Mouse (Mus musculus): Measurements from ENCODE around the gene Gm12117.

Gene Gm12117

DNA sequence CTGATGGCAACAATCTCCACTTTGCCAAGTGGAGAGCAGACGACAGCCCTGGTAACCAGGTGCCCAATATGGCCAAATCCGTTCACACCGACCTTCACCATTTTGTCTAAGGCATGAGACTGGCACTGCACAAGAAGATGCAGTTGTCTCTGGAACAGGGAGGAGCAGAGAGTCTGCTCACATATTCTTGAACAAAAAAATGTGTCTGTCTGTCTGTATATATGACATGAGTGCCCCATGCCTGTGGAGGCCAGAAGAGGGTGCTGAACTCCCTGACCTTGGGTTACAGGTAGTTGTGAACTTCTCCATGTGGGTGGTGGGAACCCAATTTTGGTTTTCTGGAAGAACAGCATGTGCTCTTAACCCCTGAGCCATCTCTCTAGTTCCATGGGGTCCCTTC lies at the start of gene Gm12117:
Gm12117 (minus strand) TSS at position 101 of the 400 bp plus-strand sequence.
- no peak for DNase-seq (ENCODE audit: low read depth, low spot score)

DNA sequence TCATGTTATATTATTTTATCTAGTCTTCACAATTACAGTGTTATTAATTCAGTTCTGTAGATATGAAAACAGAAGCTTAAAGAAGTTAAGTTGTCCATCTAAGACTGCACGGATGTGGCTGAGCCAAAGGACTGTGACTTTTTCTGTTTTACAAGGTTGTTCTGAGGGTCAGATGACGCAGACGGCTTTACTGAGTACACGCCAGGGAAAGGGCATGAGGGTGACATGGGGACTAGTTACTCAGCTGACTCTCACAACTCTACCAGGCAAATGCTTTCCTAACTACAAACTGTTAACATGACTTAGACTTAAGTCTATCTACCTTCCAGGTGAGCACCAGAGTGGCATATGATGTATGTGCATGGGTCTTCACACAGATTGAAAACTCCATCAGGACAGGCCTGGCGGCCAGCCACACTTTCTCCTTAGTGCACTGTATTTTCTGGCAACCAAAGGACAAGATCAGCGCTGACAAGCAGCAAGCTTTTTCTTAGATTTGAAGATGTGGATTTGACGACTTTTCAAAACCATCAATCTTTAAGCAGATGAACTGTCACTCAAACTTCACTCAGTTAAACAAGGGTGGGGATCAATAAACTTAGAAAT lies 42.6 kb upstream of the Gm12117 start:
- no peak for DNase-seq (ENCODE audit: low read depth, low spot score)

DNA sequence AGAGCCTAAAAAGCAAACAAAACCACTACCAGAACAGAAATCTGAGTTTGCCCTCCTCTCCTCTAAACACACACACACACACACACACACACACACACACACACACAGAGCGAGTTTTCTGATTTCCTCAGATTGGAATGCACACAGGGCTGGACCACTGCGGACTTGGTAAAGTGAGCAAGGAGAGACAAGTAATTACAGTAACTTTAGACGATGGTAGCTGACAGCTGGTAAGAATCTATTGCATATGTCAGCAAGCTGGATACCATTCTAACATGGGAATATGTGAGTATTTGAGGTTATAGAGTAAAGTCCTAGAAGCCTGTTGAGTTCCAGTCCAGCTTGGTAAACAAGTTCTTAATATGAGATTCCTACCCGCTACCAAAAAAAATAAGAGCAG lies 33.0 kb upstream of the Gm12117 start:
- no peak for DNase-seq (ENCODE audit: low read depth, low spot score)

GRCm38 (mm10) chr11:33300859-33301258 lies 24.3 kb upstream of the Gm12117 start:
- DNase-seq (ENCODE audit: low read depth, low spot score), result no peak

- no peak for DNase-seq (ENCODE audit: low read depth, low spot score)
Measured at GRCm38 (mm10) chr11:33299371-33299770, 22.8 kb upstream of the Gm12117 start.

GRCm38 (mm10) chr11:33297121-33297520 lies 20.6 kb upstream of the Gm12117 start:
- no peak for DNase-seq (ENCODE audit: low read depth, low spot score)

DNA sequence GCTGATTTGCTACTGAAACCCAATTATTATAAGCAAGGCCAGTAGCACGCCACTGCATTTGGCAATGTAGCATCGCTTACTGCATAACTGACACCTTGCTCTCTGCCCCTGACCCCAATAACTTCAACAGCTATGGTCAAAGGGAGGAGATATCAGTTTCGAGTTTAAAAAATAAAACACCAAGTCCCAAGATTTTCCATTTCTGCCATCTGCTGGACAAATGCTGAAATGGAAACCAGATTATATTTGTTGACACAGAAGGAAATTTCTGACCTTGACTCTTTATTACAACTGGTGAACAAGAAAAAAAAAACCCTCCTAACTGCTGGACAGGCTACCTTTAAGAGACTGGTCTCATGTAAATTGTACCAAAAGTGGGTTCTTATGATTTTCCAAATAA lies 18.9 kb upstream of the Gm12117 start:
- DNase-seq (ENCODE audit: low read depth, low spot score), result no peak

- no peak for DNase-seq (ENCODE audit: low read depth, low spot score)
Measured at GRCm38 (mm10) chr11:33294063-33294462, 17.5 kb upstream of the Gm12117 start.

GRCm38 (mm10) chr11:33278571-33278970 lies 2.0 kb upstream of the Gm12117 start:
- DNase-seq (ENCODE audit: low read depth, low spot score), result no peak

DNA sequence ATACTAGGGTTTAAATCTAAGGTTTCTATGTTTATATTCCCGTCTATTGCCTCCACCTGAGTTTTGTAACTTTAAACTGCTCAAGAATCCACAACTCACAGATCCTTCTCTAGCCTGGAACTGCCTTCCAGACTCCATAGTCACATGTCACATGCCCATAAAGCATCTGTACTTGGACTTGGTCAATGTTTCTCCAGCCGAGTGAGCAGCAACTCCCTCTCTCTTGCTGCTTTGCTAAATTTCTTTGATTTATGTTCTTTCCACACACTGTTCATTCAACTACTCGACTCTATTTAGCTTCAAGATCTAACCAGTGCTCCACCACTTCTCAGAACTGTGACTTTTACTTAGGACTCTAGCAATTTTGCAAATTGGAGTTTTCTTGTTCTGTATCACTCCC lies 1.7 kb downstream of the Gm12117 start:
- DNase-seq (ENCODE audit: low read depth, low spot score), result no peak

- DNase-seq (ENCODE audit: low read depth, low spot score), result no peak
Measured at GRCm38 (mm10) chr11:33274294-33274693, 2.2 kb downstream of the Gm12117 start.

DNA sequence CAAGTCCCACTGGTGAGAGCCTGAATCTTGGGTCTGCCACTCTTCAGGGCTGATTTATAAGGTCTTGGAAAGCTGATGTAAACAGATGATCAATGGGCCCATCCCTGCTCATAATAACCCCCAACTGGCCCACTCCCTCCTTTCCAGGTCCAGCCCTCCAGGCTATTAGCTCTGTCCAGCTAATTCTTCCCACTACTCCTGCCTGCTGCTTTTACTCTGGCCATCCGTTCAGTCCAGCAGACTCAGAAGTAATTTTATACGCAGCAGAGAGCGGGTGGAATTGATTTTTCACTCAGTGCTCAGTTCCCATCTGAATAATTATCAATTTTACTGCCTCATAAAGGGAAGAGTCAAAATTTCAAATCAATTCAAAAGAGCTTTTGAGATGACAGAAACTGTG lies 36.2 kb downstream of the Gm12117 start:
- DNase-seq (ENCODE audit: low read depth, low spot score), result no peak

- DNase-seq (ENCODE audit: low read depth, low spot score), result no peak
Measured at GRCm38 (mm10) chr11:33234134-33234533, 42.4 kb downstream of the Gm12117 start.

DNA sequence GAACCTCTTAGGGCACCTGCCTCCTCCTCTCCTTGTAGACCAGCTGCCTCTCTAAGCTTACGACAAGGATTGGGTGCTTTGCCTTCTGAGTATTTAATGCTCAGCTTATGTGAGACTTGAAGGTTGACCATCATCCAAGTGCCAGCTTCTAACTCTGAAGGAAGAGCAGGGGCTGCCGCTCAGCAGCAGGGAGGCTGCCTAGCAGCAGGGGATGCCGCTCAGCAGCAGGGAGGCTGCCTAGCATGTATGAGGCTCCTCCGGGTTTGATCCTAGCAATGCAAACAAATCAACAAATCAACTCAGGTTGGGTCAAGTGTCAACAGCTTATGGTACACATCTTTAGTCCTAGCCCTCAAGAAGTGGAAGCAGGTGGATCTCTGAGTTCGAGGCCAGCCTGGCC lies 44.5 kb downstream of the Gm12117 start:
- no peak for DNase-seq (ENCODE audit: low read depth, low spot score)

DNA sequence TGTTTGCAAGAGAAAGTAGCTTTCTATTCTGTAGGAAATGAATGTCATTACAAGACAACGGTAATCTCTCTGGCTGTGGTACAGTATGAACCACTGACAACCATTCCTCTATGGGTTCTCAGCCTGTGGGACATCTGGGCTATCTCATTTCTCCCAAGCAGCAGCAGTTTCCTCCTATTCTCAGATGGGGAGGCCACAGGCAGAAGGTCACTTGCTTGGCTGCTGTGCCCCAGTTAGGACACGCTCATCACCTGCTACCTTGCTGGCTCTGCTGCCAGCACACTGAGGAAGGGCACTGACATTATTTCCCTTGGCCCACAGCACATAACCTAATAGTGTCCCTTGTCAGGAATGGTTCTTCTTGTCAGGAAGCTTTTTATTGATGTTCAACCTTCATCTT lies 48.4 kb downstream of the Gm12117 start:
- DNase-seq (ENCODE audit: low read depth, low spot score), result no peak

DNA sequence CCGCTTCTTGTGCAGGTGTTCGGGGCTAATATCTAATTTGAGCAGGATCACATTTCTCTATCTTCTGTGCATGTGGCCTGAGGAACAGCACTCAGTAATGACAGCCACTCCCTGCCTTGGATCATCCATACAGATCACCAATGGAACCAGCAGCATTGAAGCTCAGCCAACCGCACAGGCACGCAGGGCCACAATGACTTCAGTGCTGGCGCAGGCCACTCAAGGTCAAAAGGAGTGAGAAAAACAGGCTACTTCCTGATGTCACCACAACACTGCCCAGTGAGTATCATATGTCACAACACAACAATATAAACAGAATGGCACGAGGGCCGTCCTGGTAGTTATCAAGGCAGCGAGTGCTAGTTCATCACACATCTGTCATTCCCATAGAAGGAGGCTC lies 50.0 kb downstream of the Gm12117 start:
- DNase-seq (ENCODE audit: low read depth, low spot score), result no peak

All from retina, adult 2 months (tissue).